Mouse (Mus musculus): ENCODE results near the gene Zranb2. TPM values are rescaled to one million over a fixed set of nuclear protein-coding genes. Genes with fewer than 3 reads are reported as not detected.

Gene Zranb2
- total RNA-seq (2012; rRNA removed) (96.6 and 98.4 TPM in 2 replicates), polyA plus RNA-seq (2012; ENCODE audit: insufficient read depth in 1 of 2, insufficient read length in 2 of 2, low read depth in 1 of 2, low replicate concordance in 2 of 2, missing spikeins in 1 of 2) (100 to 1,000 TPM in 1 of 2 experiments, 10 to 100 TPM in 1; 88.0 to 200 TPM)

- Histone ChIP-seq H3K79me2 (ENCODE audit: control insufficient read depth, insufficient read depth, low read length, poor library complexity) (peaks cover 33% of the 10 kb centered on the region), H3K4me3 (ENCODE audit: control insufficient read depth in 1 of 2, insufficient read depth in 1 of 2, low read depth in 2 of 2, low read length in 2 of 2) (peak within 1 kb of the TSS; percentile 90 to 99), H3K9me3 (replicated peaks; ENCODE audit: insufficient read depth, low read length) (no peaks in the 10 kb centered on the region), H3K27me3 (ENCODE audit: control insufficient read depth in 1 of 2, insufficient read depth in 2 of 2, low read length in 2 of 2) (no peaks in the 10 kb centered on the region), H3K9ac (ENCODE audit: control insufficient read depth, low read depth, low read length, poor library complexity, severe bottlenecking) (peak within 1 kb of the TSS; percentile 98), H3K4me1 (ENCODE audit: control insufficient read depth in 1 of 2, insufficient read depth in 2 of 2, low read length in 2 of 2) (peaks cover 4 to 9% of the 10 kb centered on the region in 2 experiments), H3K36me3 (ENCODE audit: control insufficient read depth in 1 of 2, insufficient read depth in 2 of 2, low read length in 2 of 2) (peaks cover 17 to 43% of the 10 kb centered on the region in 2 experiments), H3K27ac (ENCODE audit: control insufficient read depth, low read depth, low read length) (peak within 1 kb of the TSS; percentile 91)
- DNase-seq (ENCODE audit: low read depth, low spot score): peak; percentile 95
- no peak for TF ChIP-seq POLR2AphosphoS5 (IDR thresholded peaks at IDR 0.05; ENCODE audit: borderline replicate concordance, low read depth, low read length)
- no peak for TF ChIP-seq MYB (IDR thresholded peaks at IDR 0.05; ENCODE audit: low read depth, low read length)
- peak; percentile 66 for TF ChIP-seq NRF1 (IDR thresholded peaks at IDR 0.05; ENCODE audit: insufficient read depth, low read depth, low read length, poor library complexity, severe bottlenecking)
- TF ChIP-seq UBTF (IDR thresholded peaks at IDR 0.05; ENCODE audit: borderline replicate concordance, insufficient read depth, low read depth, low read length): no peak
- no peak for TF ChIP-seq JUND (IDR thresholded peaks at IDR 0.05; ENCODE audit: low read depth, low read length)
- TF ChIP-seq MAFK (IDR thresholded peaks at IDR 0.05; ENCODE audit: borderline replicate concordance, low read depth, low read length): no peak
- TF ChIP-seq RCOR1 (IDR thresholded peaks at IDR 0.05; ENCODE audit: low read depth, low read length): no peak
- TF ChIP-seq ZKSCAN1 (IDR thresholded peaks at IDR 0.05; ENCODE audit: low read depth, low read length): no peak
- peak; percentile 38; the same call in 1 of the 2 replicates for TF ChIP-seq ETS1 (IDR thresholded peaks at IDR 0.05; ENCODE audit: low read depth, low read length)
- peak; percentile 96 for TF ChIP-seq NELFE (IDR thresholded peaks at IDR 0.05; ENCODE audit: low read depth, low read length)
- peak; percentile 76 for TF ChIP-seq TBP (IDR thresholded peaks at IDR 0.05; ENCODE audit: low read depth, low read length)
- peak; percentile 91 for TF ChIP-seq POLR2AphosphoS2 (IDR thresholded peaks at IDR 0.05; ENCODE audit: low read length)
- no peak for TF ChIP-seq CHD2 (IDR thresholded peaks at IDR 0.05; ENCODE audit: low read length)
- TF ChIP-seq TCF12 (IDR thresholded peaks at IDR 0.05; ENCODE audit: low read depth, low read length): peak; percentile 69
- TF ChIP-seq ELF1 (IDR thresholded peaks at IDR 0.05; ENCODE audit: low read depth, low read length): peak; percentile 97
- no peak for TF ChIP-seq GATA1 (IDR thresholded peaks at IDR 0.05; ENCODE audit: low read depth, low read length)
- TF ChIP-seq SIN3A (IDR thresholded peaks at IDR 0.05; ENCODE audit: low read length): peak; percentile 70
- peak; percentile 43 for TF ChIP-seq MXI1 (IDR thresholded peaks at IDR 0.05; ENCODE audit: low read depth, low read length)
- peak; percentile 66; the same call in 1 of the 2 replicates for TF ChIP-seq ZMIZ1 (IDR thresholded peaks at IDR 0.05; ENCODE audit: low read depth, low read length)
- TF ChIP-seq USF1 (IDR thresholded peaks at IDR 0.05; ENCODE audit: low read depth, low read length): peak; percentile 88
- TF ChIP-seq HCFC1 (IDR thresholded peaks at IDR 0.05; ENCODE audit: low read depth, low read length): peak; percentile 92
- TF ChIP-seq KAT2A (conservative IDR thresholded peaks at IDR 0.05; ENCODE audit: low read depth, low read length): no peak; the same call in 1 of the 2 replicates
- TF ChIP-seq MEF2A (IDR thresholded peaks at IDR 0.05; ENCODE audit: extremely low read depth, insufficient replicate concordance, low read depth, low read length, poor library complexity, severe bottlenecking): no peak
- no peak for TF ChIP-seq SMC3 (IDR thresholded peaks at IDR 0.05; ENCODE audit: low read depth, low read length)
- peak in 1 of 2 experiments; percentile 45; a peak in 1 of 4 replicates for TF ChIP-seq USF2 (IDR thresholded peaks at IDR 0.05; ENCODE audit: borderline replicate concordance in 1 of 2, insufficient read depth in 1 of 2, low read depth in 1 of 2, low read length in 2 of 2)
- 0 out of 2 replicates have a peak, but pooled peaks have one; percentile 29 for TF ChIP-seq GABPA (IDR thresholded peaks at IDR 0.05; ENCODE audit: low read depth, low read length)
- TF ChIP-seq E2F4 (IDR thresholded peaks at IDR 0.05; ENCODE audit: borderline replicate concordance, low read depth, low read length): no peak
- peak; percentile 72; the same call in 1 of the 2 replicates for TF ChIP-seq MAZ (IDR thresholded peaks at IDR 0.05; ENCODE audit: low read depth, low read length)
- TF ChIP-seq ZNF384 (IDR thresholded peaks at IDR 0.05; ENCODE audit: low read depth, low read length): no peak
- TF ChIP-seq TAL1 (IDR thresholded peaks at IDR 0.05; ENCODE audit: low read length): no peak
- peak; percentile 85 for TF ChIP-seq BHLHE40 (IDR thresholded peaks at IDR 0.05; ENCODE audit: borderline replicate concordance, low read depth, low read length)
- TF ChIP-seq RAD21 (IDR thresholded peaks at IDR 0.05; ENCODE audit: low read depth, low read length): no peak
- TF ChIP-seq CTCF (IDR thresholded peaks at IDR 0.05 in 2 of 3, conservative IDR thresholded peaks at IDR 0.05 in 1 of 3; ENCODE audit: control insufficient read depth in 1 of 3, insufficient read depth in 1 of 3, low read depth in 2 of 3, low read length in 3 of 3, poor library complexity in 1 of 3, severe bottlenecking in 1 of 3): peak in 2 of 3 experiments; percentile 8 to 24; a peak in 2 of 6 replicates
- peak; percentile 99 for TF ChIP-seq MAX (IDR thresholded peaks at IDR 0.05; ENCODE audit: low read length)
Observed at GRCm38 (mm10) chr3:157533964-157534785, at the start of gene Zranb2. Zranb2 (plus strand) TSS chr3:157534160.
